In genomic region chr5:135962125-135962491, GRCm38 (mm10) we compare ENCODE assay signal across 9 mouse cellular contexts. TPM values are rescaled to one million over a fixed set of nuclear protein-coding genes. Genes with fewer than 3 reads are reported as not detected.
DNase-seq lines count a peak whose midpoint lies in the region; ATAC-seq and TF ChIP-seq lines count a peak whose summit lies in the region.
"Had no signal": no experiment of that assay in that cellular context is flagged by ENCODE, and none has a peak within 500 bp of the region (broad histone marks: within the 10 kb centered on the region; RNA-seq: fewer than 3 reads in every experiment).

No protein-coding gene starts in this region.

- H3K9me3 ChIP-seq in embryonic facial prominence, embryonic 14.5 days (ENCODE audit: control insufficient read depth, low read length): no peaks in the 10 kb centered on the region
- no peaks in the 10 kb centered on the region for H3K9me3 ChIP-seq in intestine, postnatal 0 days (ENCODE audit: control insufficient read depth)
- H3K9me3 ChIP-seq in neural tube, embryonic 14.5 days (ENCODE audit: control insufficient read depth, low read length): no peaks in the 10 kb centered on the region

- TF ChIP-seq POLR2A in liver, adult 2 months (IDR thresholded peaks at IDR 0.05; ENCODE audit: extremely low read depth, insufficient read depth, low read length): 0 out of 2 replicates have a peak, but pooled peaks have one; percentile 17

- WGBS in liver, adult 2 months: 1% methylated on average over 11 of the region's 11 CpGs
- WGBS in embryonic facial prominence, embryonic 14.5 days: 0% methylated on average over 7 of the region's 11 CpGs
- WGBS in intestine, postnatal 0 days: 0% methylated on average over 11 of the region's 11 CpGs
- 0% methylated on average over 11 of the region's 11 CpGs for WGBS in neural tube, embryonic 14.5 days

- H3K27me3 ChIP-seq in liver, adult 2 months (ENCODE audit: control insufficient read depth, insufficient read depth, low read length): no peaks in the 10 kb centered on the region
- H3K27me3 ChIP-seq in embryonic facial prominence, embryonic 14.5 days (replicated peaks; ENCODE audit: control insufficient read depth, insufficient read depth, low read length): no peaks in the 10 kb centered on the region
- no peaks in the 10 kb centered on the region for H3K27me3 ChIP-seq in intestine, postnatal 0 days (replicated peaks; ENCODE audit: control insufficient read depth, insufficient read depth, low read length)
- H3K27me3 ChIP-seq in neural tube, embryonic 14.5 days (ENCODE audit: control insufficient read depth, insufficient read depth, low read length): no peaks in the 10 kb centered on the region

- H3K27ac ChIP-seq in liver, adult 2 months (replicated peaks; ENCODE audit: insufficient read depth, low read depth, low read length): peak overlapping the region; percentile 67
- H3K27ac ChIP-seq in embryonic facial prominence, embryonic 14.5 days (replicated peaks; ENCODE audit: low read depth, low read length): peak overlapping the region; percentile 97
- H3K27ac ChIP-seq in intestine, postnatal 0 days (ENCODE audit: low read depth, low read length): peak overlapping the region; percentile 92
- peak overlapping the region; percentile 98 for H3K27ac ChIP-seq in neural tube, embryonic 14.5 days (ENCODE audit: low read depth, low read length)

- H3K4me1 ChIP-seq in liver, adult 2 months (ENCODE audit: control insufficient read depth, insufficient read depth, low read length): peaks cover 12% of the 10 kb centered on the region
- peaks cover 16% of the 10 kb centered on the region for H3K4me1 ChIP-seq in embryonic facial prominence, embryonic 14.5 days (ENCODE audit: control insufficient read depth, insufficient read depth, low read length)
- H3K4me1 ChIP-seq in intestine, postnatal 0 days (replicated peaks; ENCODE audit: control insufficient read depth, insufficient read depth, low read length): peaks cover 14% of the 10 kb centered on the region
- H3K4me1 ChIP-seq in neural tube, embryonic 14.5 days (ENCODE audit: control insufficient read depth, insufficient read depth, low read length): 0 out of 2 replicates have a peak, but pooled peaks cover 7% of the 10 kb centered on the region

- H3K79me2 ChIP-seq in liver, adult 2 months (ENCODE audit: control insufficient read depth, insufficient read depth, low read length): no peaks in the 10 kb centered on the region

- DNase-seq in liver, adult 2 months (ENCODE audit: extremely low read depth, low read depth, low spot score): no peak
- no peak for DNase-seq in liver
- DNase-seq in embryonic facial prominence, embryonic 14.5 days (ENCODE audit: low spot score): no peak
- no peak for DNase-seq in left cerebral cortex, adult 11 months (ENCODE audit: low spot score)
- no peak for DNase-seq in thymus, postnatal 25 days

- peak overlapping the region; percentile 54 for H3K9ac ChIP-seq in liver, adult 2 months (ENCODE audit: low read depth, low read length)
- H3K9ac ChIP-seq in embryonic facial prominence, embryonic 14.5 days (ENCODE audit: low read depth, low read length): peak overlapping the region; percentile 58
- peak overlapping the region; percentile 24; the same call in 1 of the 2 replicates for H3K9ac ChIP-seq in intestine, postnatal 0 days (ENCODE audit: low read depth, low read length)
- H3K9ac ChIP-seq in neural tube, embryonic 14.5 days (replicated peaks; ENCODE audit: low read depth, low read length): no peak overlapping the region

- ATAC-seq in embryonic facial prominence, embryonic 14.5 days (ENCODE audit: low read depth): no peak
- ATAC-seq in intestine, postnatal 0 days: no peak
- ATAC-seq in neural tube, embryonic 14.5 days (ENCODE audit: low read depth): no peak
- ATAC-seq in megakaryocyte progenitor cell, adult 5-6 weeks (replicated peaks; ENCODE audit: poor library complexity): no peak

- H3K4me2 ChIP-seq in embryonic facial prominence, embryonic 14.5 days (ENCODE audit: low read depth, low read length): peak overlapping the region; percentile 97
- peak overlapping the region; percentile 96 for H3K4me2 ChIP-seq in intestine, postnatal 0 days (replicated peaks; ENCODE audit: low read depth)
- peak overlapping the region; percentile 92 for H3K4me2 ChIP-seq in neural tube, embryonic 14.5 days (ENCODE audit: low read depth, low read length)

- H3K36me3 ChIP-seq in liver, adult 2 months (ENCODE audit: control insufficient read depth, insufficient read depth, low read length): no peaks in the 10 kb centered on the region
- no peaks in the 10 kb centered on the region for H3K36me3 ChIP-seq in embryonic facial prominence, embryonic 14.5 days (ENCODE audit: control insufficient read depth, insufficient read depth, low read length)
- H3K36me3 ChIP-seq in intestine, postnatal 0 days (ENCODE audit: control insufficient read depth, insufficient read depth): no peaks in the 10 kb centered on the region
- H3K36me3 ChIP-seq in neural tube, embryonic 14.5 days (ENCODE audit: control insufficient read depth, insufficient read depth, low read length): no peaks in the 10 kb centered on the region

- peak overlapping the region; percentile 34 for H3K4me3 ChIP-seq in liver, adult 2 months (ENCODE audit: insufficient read depth, low read depth, low read length)
- H3K4me3 ChIP-seq in embryonic facial prominence, embryonic 14.5 days (ENCODE audit: low read depth, low read length): peak overlapping the region; percentile 73
- peak overlapping the region; percentile 59 for H3K4me3 ChIP-seq in intestine, postnatal 0 days (ENCODE audit: low read depth, low read length)
- H3K4me3 ChIP-seq in neural tube, embryonic 14.5 days (ENCODE audit: low read depth, low read length): peak overlapping the region; percentile 58

- TF ChIP-seq CTCF in liver, adult 2 months (IDR thresholded peaks at IDR 0.05; ENCODE audit: low read depth, low read length): no peak
- TF ChIP-seq CTCF in intestine, postnatal 0 days (IDR thresholded peaks at IDR 0.05; ENCODE audit: low read depth): no peak

RNA-seq across cellular contexts. Expression of gene Ssc4d, which starts 12.2 kb away (rescaled TPM):
- total RNA-seq in liver, adult 2 months (2014; rRNA removed): 4.0 and 4.8 TPM in 2 replicates
- polyA plus RNA-seq in liver, adult 2 months (2012; rRNA removed): 5.8 and 6.5 TPM in 2 replicates
- polyA plus RNA-seq in embryonic facial prominence, embryonic 14.5 days (2014; fragmentation: Nextera tagmentation; extraction: Ambion mirVana): 3.2 and 4.7 TPM in 2 replicates
- 2.2 and 2.4 TPM in 2 replicates for polyA plus RNA-seq in intestine, postnatal 0 days (2015; fragmentation: Nextera tagmentation; extraction: Ambion mirVana)
- polyA plus RNA-seq in neural tube, embryonic 14.5 days (2014; fragmentation: Nextera tagmentation; extraction: Ambion mirVana): 1.0 and 1.4 TPM in 2 replicates
- total RNA-seq in megakaryocyte progenitor cell, adult 5-6 weeks (2015): 3.3 and 6.8 TPM in 2 replicates
- total RNA-seq in megakaryocyte progenitor cell, adult 5-6 weeks (2017): 2.0 and 2.3 TPM in 2 replicates

RNA-seq across cellular contexts. Expression of gene Zp3, which starts 17.8 kb away (rescaled TPM):
- total RNA-seq in liver, adult 2 months (2014; rRNA removed): not detected in 2 replicates
- not detected in 2 replicates for polyA plus RNA-seq in liver, adult 2 months (2012; rRNA removed)
- polyA plus RNA-seq in embryonic facial prominence, embryonic 14.5 days (2014; fragmentation: Nextera tagmentation; extraction: Ambion mirVana): 0.58 and 0.77 TPM in 2 replicates
- polyA plus RNA-seq in intestine, postnatal 0 days (2015; fragmentation: Nextera tagmentation; extraction: Ambion mirVana): not detected in 2 replicates
- polyA plus RNA-seq in neural tube, embryonic 14.5 days (2014; fragmentation: Nextera tagmentation; extraction: Ambion mirVana): 0.29 TPM in 1 of 2 replicates, not detected in the other
- total RNA-seq in megakaryocyte progenitor cell, adult 5-6 weeks (2015): 0.10 TPM in 1 of 2 replicates, not detected in the other
- total RNA-seq in megakaryocyte progenitor cell, adult 5-6 weeks (2017): not detected in 2 replicates
- total RNA-seq: gastrocnemius, postnatal 14 days had no signal

RNA-seq across cellular contexts. Expression of gene Ywhag, which starts 27.7 kb away (rescaled TPM):
- 23.0 and 30.9 TPM in 2 replicates for total RNA-seq in liver, adult 2 months (2014; rRNA removed)
- polyA plus RNA-seq in liver, adult 2 months (2012; rRNA removed): 42.4 and 50.4 TPM in 2 replicates
- polyA plus RNA-seq in embryonic facial prominence, embryonic 14.5 days (2014; fragmentation: Nextera tagmentation; extraction: Ambion mirVana): 97.4 and 101 TPM in 2 replicates
- 57.1 and 61.8 TPM in 2 replicates for polyA plus RNA-seq in intestine, postnatal 0 days (2015; fragmentation: Nextera tagmentation; extraction: Ambion mirVana)
- 419 and 431 TPM in 2 replicates for polyA plus RNA-seq in neural tube, embryonic 14.5 days (2014; fragmentation: Nextera tagmentation; extraction: Ambion mirVana)
- 124 and 130 TPM in 2 replicates for total RNA-seq in megakaryocyte progenitor cell, adult 5-6 weeks (2015)
- 87.4 and 88.3 TPM in 2 replicates for total RNA-seq in megakaryocyte progenitor cell, adult 5-6 weeks (2017)

RNA-seq across cellular contexts. Expression of gene Dtx2, which starts 32.5 kb away (rescaled TPM):
- 1.0 and 1.9 TPM in 2 replicates for total RNA-seq in liver, adult 2 months (2014; rRNA removed)
- 4.3 and 7.1 TPM in 2 replicates for polyA plus RNA-seq in liver, adult 2 months (2012; rRNA removed)
- 25.2 and 25.7 TPM in 2 replicates for polyA plus RNA-seq in embryonic facial prominence, embryonic 14.5 days (2014; fragmentation: Nextera tagmentation; extraction: Ambion mirVana)
- 10.5 TPM in 2 replicates for polyA plus RNA-seq in intestine, postnatal 0 days (2015; fragmentation: Nextera tagmentation; extraction: Ambion mirVana)
- 18.9 and 23.3 TPM in 2 replicates for polyA plus RNA-seq in neural tube, embryonic 14.5 days (2014; fragmentation: Nextera tagmentation; extraction: Ambion mirVana)
- total RNA-seq in megakaryocyte progenitor cell, adult 5-6 weeks (2015): 12.9 and 13.7 TPM in 2 replicates
- 4.7 and 5.5 TPM in 2 replicates for total RNA-seq in megakaryocyte progenitor cell, adult 5-6 weeks (2017)
